Mouse (Mus musculus): ENCODE measurements at regions not wholly inside any gene's neighbourhood (a gene's known extent, or its start where the extent isn't known, plus 50 kb on each side); places are given as distances from the start of the nearest gene placed in this dataset.
A peak's percentile ranks its signal among the peaks of the same experiment; 100 is the strongest.

- no peak for DNase-seq (ENCODE audit: low spot score in 2 of 2)
Observed at GRCm38 (mm10) chr11:22644010-22644625, 132.2 kb downstream of the Tmem17 start.

- DNase-seq (ENCODE audit: low spot score in 2 of 2) = no peak
Observed at GRCm38 (mm10) chr11:22644877-22645276, 133.0 kb downstream of the Tmem17 start.

- DNase-seq (ENCODE audit: low spot score in 2 of 2) = no peak
Observed at GRCm38 (mm10) chr11:22646192-22646936, 134.5 kb downstream of the Tmem17 start.

- DNase-seq (ENCODE audit: low spot score in 2 of 2) = no peak
Observed at GRCm38 (mm10) chr11:22648275-22648674, 136.4 kb downstream of the Tmem17 start.

- DNase-seq (ENCODE audit: low spot score in 2 of 2) = no peak
Observed at GRCm38 (mm10) chr11:22650771-22651170, 138.9 kb downstream of the Tmem17 start.

GRCm38 (mm10) chr11:22651313-22651712, 139.4 kb downstream of the Tmem17 start:
- no peak for DNase-seq (ENCODE audit: low spot score in 2 of 2)

GRCm38 (mm10) chr11:22651911-22652310, 140.0 kb downstream of the Tmem17 start:
- no peak for DNase-seq (ENCODE audit: low spot score in 2 of 2)

GRCm38 (mm10) chr11:22652931-22653330, 141.0 kb downstream of the Tmem17 start:
- DNase-seq (ENCODE audit: low spot score in 2 of 2) = no peak

GRCm38 (mm10) chr11:22653366-22653765, 141.5 kb downstream of the Tmem17 start:
- DNase-seq (ENCODE audit: low spot score in 2 of 2) = no peak

GRCm38 (mm10) chr11:22657635-22658034, 145.7 kb downstream of the Tmem17 start:
- DNase-seq (ENCODE audit: low spot score in 2 of 2) = no peak

GRCm38 (mm10) chr11:22661072-22661471, 149.2 kb downstream of the Tmem17 start:
- no peak for DNase-seq (ENCODE audit: low spot score in 2 of 2)

GRCm38 (mm10) chr11:22661713-22662551, 150.0 kb downstream of the Tmem17 start:
- DNase-seq (ENCODE audit: low spot score in 2 of 2) = no peak

GRCm38 (mm10) chr11:22665978-22666377, 154.1 kb downstream of the Tmem17 start:
- DNase-seq (ENCODE audit: low spot score in 2 of 2) = no peak

- no peak for DNase-seq (ENCODE audit: low spot score in 2 of 2)
Observed at GRCm38 (mm10) chr11:22666378-22666777, 154.5 kb downstream of the Tmem17 start.

- no peak for DNase-seq (ENCODE audit: low spot score in 2 of 2)
Observed at GRCm38 (mm10) chr11:22668220-22668619, 156.3 kb downstream of the Tmem17 start.

- DNase-seq (ENCODE audit: low spot score in 2 of 2) = no peak
Observed at GRCm38 (mm10) chr11:22669267-22669666, 157.4 kb downstream of the Tmem17 start.

- peak; percentile 18 to 30 for DNase-seq (ENCODE audit: low spot score in 2 of 2)
Observed at GRCm38 (mm10) chr11:22671791-22672490, 160.1 kb downstream of the Tmem17 start.

GRCm38 (mm10) chr11:22675047-22675446, 163.2 kb downstream of the Tmem17 start:
- no peak for DNase-seq (ENCODE audit: low spot score in 2 of 2)

GRCm38 (mm10) chr11:22675754-22676153, 163.9 kb downstream of the Tmem17 start:
- DNase-seq (ENCODE audit: low spot score in 2 of 2) = no peak

- DNase-seq (ENCODE audit: low spot score in 2 of 2) = no peak
Observed at GRCm38 (mm10) chr11:22677337-22677736, 165.4 kb downstream of the Tmem17 start.

- DNase-seq (ENCODE audit: low spot score in 2 of 2) = no peak
Observed at GRCm38 (mm10) chr11:22684576-22684975, 172.7 kb downstream of the Tmem17 start.

- DNase-seq (ENCODE audit: low spot score in 2 of 2) = no peak
Observed at GRCm38 (mm10) chr11:22690829-22691228, 169.9 kb downstream of the B3gnt2 start.
